Mouse (Mus musculus) gonadal fat pad, adult 2 months (tissue): ENCODE data around the gene Utrn. TPM values are rescaled to one million over a fixed set of nuclear protein-coding genes. Genes with fewer than 3 reads are reported as not detected.

ENCODE experiments used
- DNase-seq: peaks from one replicate; pipeline ENCODE4 v3.0.0-alpha.2; 2012; ENCODE audit warnings: low read depth
- polyA plus RNA-seq: library from polyadenylated mRNA; depleted of rRNA; stranded (reverse); fragments of >200 nt; gene quantifications from 2 replicates; pipeline ENCODE4 v1.2.3, GENCODE M21; 2012; rRNA removed

Utrn gene
- polyA plus RNA-seq, 1 experiment = 31.9 TPM

DNA sequence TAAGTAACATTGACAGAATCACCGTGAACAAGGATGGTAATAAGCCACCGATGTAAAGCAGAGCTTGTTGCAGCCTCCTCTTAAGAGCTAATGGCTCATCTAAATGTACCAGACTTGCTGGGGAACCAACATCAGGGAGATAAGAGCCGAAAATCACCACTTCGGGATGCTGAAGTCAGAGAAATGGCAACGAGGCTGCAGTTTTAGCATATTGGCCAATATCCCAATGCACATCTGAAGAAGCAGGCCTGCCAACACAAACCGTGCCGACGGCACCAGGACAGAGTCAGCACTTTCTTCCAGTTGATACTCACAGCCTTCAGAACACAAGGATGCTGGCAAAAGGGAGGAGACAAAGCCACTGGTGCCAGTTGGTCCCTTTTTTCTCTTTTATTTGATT is 442.3 kb downstream of the Utrn start:
- DNase-seq = no peak

DNA sequence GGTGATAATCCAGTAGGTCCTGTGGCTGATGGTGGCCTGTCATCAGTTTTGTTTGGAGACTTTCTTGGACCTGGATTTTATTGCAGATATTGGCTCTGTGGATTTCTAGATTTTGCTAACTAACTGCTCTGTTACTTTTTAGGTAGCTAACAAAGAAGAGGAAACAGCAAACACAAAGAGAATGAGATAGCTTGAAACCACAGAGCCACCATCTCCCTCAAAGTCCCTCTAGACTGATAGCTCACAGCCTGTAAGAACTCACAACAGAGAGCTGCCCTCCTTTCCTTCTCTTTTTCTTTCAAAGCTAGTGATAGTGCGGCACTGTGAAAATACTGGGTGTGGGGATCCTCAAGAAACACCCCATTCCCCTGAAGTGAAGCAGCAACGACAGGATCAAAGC is 444.2 kb downstream of the Utrn start:
- no peak for DNase-seq

DNA sequence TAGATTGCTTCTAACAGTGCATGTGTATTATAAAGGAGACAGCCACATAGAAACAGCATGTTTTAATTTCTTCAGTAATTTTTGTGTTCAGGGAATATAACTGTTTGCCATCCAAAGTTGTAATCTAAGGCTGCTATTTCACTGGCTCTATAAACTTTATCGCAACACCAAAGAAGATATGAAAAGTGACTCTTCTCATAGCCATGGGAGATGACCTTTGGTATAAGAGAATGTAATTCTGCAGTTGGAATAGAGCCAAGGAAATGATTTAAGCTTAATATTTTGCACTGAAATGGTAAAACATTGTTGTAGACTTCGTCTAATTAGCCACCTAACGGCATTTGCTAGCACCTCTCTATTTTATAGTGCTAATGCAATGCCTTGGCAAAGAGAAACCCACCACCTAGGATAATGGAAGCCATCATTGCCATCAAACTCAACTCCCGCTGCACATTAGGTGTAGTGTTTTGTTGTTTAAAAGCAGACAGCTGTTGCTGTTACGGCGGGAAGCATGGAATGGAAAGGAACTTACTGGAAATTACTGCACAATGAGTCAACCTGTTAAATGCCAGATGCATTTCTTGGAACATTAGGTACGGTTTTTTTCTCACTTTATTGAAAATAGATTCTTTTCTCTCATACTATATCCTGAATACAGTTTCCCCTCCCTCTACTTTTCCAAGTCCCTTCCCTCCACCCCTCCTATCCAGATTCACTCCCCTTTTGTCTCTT is 445.0 kb downstream of the Utrn start:
- no peak for DNase-seq

GRCm38 (mm10) chr10:12414967-12415366 is 454.2 kb downstream of the Utrn start:
- DNase-seq = no peak

GRCm38 (mm10) chr10:12406338-12407110 is 462.6 kb downstream of the Utrn start:
- no peak for DNase-seq

DNA sequence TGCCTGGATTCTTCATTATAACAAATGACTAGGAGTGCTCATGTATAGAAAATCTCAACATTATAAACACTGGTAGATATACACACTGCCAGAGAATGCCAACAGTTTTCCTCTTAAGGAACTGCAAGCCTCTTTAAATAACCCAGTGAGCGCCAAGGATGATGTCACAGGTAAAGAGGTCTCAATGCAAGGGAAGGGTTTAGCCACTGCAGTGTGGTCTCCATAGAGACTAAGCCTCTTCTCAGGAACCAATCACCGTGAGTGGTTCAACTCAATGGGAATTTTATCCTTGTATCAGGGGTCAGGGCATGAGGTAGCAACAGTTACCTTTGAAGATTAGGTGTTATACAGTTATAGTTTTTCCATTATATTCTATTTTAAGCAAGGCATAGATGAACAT is 469.7 kb downstream of the Utrn start:
- no peak for DNase-seq

DNA sequence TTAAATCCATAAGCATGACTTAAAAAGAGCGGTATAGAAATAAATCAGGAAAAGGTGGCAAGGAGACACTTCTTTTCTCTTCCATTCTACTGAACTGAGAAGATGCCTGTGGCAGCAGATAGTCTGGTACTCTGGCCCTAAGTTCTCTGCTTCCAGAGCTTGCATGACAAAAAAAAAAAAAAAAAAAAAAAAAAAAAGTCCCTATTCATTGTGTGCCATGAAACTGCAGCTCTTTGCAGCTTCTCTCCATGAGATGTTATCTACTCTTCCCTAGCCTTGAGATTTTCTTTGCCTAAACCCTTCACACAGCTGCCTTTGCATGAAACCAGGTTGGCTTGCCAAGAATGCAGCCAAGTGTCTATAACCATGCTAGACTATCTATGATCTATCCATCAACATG is 489.0 kb downstream of the Utrn start:
- no peak for DNase-seq

DNA sequence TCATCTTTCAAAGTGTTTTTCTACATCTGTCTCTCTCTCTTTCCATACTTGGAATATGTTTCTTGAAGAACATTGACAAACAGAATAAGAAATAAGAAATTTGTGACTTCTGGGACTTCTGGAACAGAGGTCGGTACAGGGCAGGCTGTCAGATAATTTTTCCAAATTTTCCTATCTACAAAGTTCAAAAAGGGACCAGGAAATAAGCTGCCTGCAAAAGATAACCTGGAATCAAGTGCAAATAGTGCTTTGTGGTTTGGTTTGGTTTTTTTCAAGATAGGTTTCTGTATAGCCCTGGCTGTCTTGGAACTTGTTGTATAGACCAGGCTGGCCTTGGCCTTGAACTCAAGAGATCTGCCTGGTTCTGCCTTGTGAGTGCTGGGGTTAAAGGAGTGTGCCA is 490.0 kb downstream of the Utrn start:
- DNase-seq = no peak

DNA sequence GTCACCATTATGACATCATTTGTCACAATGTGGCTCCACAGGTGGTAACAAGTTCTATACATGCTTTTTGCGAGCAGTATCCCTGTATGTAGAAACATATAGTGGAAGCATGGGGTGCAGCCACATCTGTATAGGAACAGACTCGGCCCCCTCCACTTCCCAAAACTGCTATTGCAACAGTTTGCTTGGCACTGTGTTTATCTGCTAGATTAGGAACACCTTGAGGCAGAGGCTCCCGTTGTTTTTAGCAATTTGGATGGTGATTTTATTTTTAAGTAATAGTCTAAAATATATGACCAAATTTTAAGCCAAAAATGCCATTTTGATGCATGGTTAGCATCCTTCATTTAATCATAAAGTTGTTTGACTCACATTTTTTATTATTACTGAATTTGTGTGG is 491.4 kb downstream of the Utrn start:
- no peak for DNase-seq

DNA sequence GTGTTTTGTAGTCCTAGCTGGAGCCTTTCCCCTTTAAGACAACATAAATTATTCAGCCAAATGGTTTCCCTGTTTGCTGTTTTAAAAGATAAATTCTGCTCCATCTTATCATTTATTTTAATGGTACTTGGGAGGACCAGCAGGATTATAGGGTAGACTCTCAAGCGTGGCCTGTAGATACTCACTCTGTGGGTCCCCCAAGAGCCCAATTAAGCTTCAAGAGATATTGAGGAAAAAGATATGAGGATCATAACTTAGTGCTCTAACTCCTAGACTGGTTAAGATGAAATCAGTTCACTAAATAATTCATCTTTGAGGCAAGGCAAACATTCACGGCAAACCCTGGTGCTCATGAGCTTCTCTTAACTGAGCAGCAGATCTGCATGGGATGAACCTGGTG is 493.1 kb downstream of the Utrn start:
- DNase-seq = no peak

- DNase-seq = no peak
These were observed 494.4 kb downstream of the Utrn start for GRCm38 (mm10) chr10:12374741-12375140.

DNA sequence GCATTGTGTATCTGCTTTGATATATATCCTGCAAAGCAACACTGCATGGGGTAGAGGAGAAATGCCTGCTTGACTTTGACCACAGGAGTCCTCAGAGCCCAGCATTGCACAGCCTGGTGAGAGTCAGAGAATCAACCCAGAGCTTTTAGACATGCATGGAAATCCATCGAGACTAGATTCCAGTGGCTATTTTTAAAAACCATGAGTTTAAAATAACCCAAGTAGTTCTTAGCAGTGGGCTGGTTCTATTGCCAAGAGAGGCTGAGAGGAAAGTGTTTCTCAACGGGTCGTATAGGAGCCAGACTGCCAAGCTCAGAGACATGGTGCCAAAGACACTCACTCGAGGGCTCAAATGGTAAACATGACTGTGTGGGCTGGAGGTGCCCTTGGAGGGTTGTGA is 514.6 kb downstream of the Utrn start:
- no peak for DNase-seq

GRCm38 (mm10) chr10:12354106-12354505 is 515.1 kb downstream of the Utrn start:
- DNase-seq = no peak

DNA sequence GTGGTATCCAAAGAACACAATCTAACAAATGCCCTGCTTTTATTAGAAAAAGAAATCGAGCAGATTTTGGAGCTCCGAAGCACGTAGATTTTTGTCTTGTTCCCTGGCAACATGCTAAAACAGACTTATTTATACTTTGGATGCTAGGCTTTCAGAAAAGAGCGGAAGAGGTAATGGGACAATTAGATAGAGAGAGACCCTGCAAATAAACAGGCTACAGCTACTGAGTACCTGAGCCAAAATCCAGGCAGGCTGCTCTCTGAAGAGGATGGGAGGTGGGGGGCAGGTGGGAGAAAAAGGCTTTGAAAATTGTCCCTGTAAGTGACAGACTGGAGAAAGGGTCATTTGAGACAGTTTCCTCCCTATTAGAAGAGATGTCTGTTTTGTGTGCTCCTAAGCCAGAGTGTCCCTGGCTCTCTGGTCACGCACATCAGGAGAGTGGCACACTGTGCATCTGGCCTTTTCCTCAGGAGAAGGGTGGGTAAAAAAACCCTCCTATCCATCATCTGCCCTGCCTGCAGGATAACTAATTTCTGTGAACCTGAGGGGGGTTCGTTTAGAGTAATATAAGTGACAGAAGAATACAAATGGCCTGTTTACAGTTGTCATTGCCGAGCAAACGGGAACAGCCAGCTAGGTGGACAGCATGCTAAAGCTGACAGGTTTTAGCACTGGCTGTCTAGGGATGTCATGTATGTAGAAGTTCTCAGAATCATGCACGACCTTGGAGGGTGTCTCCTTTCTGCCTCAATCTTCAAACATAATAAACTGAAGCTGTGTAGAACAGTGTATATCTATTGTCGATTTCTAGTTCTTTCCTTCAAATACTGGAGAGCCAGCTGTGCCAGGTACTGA is 529.2 kb downstream of the Utrn start:
- DNase-seq = no peak

DNA sequence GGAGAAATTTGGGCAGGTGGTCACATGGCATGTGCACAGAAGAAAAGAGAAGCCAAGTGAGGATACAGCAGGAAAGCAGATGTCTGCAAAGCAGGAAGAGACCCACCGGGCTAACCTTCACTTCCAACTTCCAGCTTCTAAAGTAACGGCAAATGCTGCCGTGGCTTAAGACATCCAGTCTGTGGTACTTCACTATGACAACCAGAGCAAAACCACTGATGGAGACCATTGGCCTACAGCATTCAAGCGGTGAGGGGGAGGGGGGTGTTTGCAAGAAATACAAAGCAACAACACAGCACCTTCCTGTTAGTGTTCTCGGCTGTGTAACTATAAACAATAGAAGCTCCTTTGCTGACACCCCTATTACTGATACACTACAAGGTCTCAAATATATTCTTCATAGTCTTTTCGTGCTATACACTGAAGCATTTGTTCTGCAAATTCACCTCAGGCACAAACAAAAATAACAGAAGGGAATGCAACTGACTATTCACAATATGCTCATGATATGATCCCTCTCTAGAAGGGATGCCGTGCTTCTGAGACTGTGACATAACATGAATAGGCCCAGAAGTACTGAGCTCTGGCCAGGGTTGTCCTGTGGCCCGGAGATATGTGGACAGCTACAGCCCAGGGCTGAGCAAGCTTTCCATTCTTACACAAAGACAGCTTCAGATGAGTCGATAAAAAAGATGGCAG is 530.0 kb downstream of the Utrn start:
- no peak for DNase-seq

Other genes starting within 250 kb of the Utrn start
- gene Stx11, start 94.9 kb upstream of the Utrn start, polyA plus RNA-seq = 0.89 and 2.0 TPM in 2 replicates
- gene Sf3b5, start 136.0 kb upstream of the Utrn start, polyA plus RNA-seq = 22.6 and 26.1 TPM in 2 replicates
- gene Plagl1, start 191.1 kb upstream of the Utrn start, polyA plus RNA-seq = 43.8 and 47.5 TPM in 2 replicates